Mouse (Mus musculus): ENCODE measurements around the gene Mphosph6.

- TF ChIP-seq CTCF (conservative IDR thresholded peaks at IDR 0.05; ENCODE audit: insufficient read depth, insufficient read length, low read depth, low read length), result no peak
- TF ChIP-seq POLR2A (IDR thresholded peaks at IDR 0.05; ENCODE audit: low read depth, low read length), result no peak
Observed at GRCm38 (mm10) chr8:117847865-117848264, 46.1 kb upstream of the Mphosph6 start.

Data from kidney, adult 2 months (tissue).